Mouse (Mus musculus): ENCODE data around the gene Kyat3. TPM values are rescaled to one million over a fixed set of nuclear protein-coding genes. Genes with fewer than 3 reads are reported as not detected.
A peak's percentile ranks its signal among the peaks of the same experiment; 100 is the strongest.

Gene Kyat3
- total and polyA plus RNA-seq, 3 experiments = 11.7 to 25.6 TPM; not detected in 1

GRCm38 (mm10) chr3:142764995-142765777 is 64.3 kb downstream of the Kyat3 start, which contains the start of gene Gtf2b (continued):
- TF ChIP-seq MAX (IDR thresholded peaks at IDR 0.05; ENCODE audit: low read length) (peak; percentile 80), MYB (IDR thresholded peaks at IDR 0.05; ENCODE audit: low read depth, low read length) (peak; percentile 48), POLR2AphosphoS2 (IDR thresholded peaks at IDR 0.05; ENCODE audit: low read length) (peak; percentile 94), ZKSCAN1 (IDR thresholded peaks at IDR 0.05; ENCODE audit: low read depth, low read length) (no peak)

GRCm38 (mm10) chr3:142765778-142766165 is 64.9 kb downstream of the Kyat3 start:
- Histone ChIP-seq H3K9me3 (replicated peaks; ENCODE audit: insufficient read depth, low read length) (no peaks in the 10 kb centered on the region), H3K27ac (ENCODE audit: control insufficient read depth, low read depth, low read length) (peak overlapping the region; percentile 83), H3K79me2 (ENCODE audit: control insufficient read depth, insufficient read depth, low read length, poor library complexity) (peaks cover 24% of the 10 kb centered on the region), H3K27me3 (ENCODE audit: control insufficient read depth in 1 of 2, insufficient read depth in 2 of 2, low read length in 2 of 2) (no peaks in the 10 kb centered on the region), H3K36me3 (ENCODE audit: control insufficient read depth in 1 of 2, insufficient read depth in 2 of 2, low read length in 2 of 2) (peaks cover 0 to 34% of the 10 kb centered on the region in 2 experiments; a peak in 2 of 4 replicates), H3K9ac (ENCODE audit: control insufficient read depth, low read depth, low read length, poor library complexity, severe bottlenecking) (peak overlapping the region; percentile 95), H3K4me3 (ENCODE audit: control insufficient read depth in 1 of 2, insufficient read depth in 1 of 2, low read depth in 2 of 2, low read length in 2 of 2) (peak overlapping the region; percentile 77 to 78), H3K4me1 (ENCODE audit: control insufficient read depth in 1 of 2, insufficient read depth in 2 of 2, low read length in 2 of 2) (peaks cover 5 to 23% of the 10 kb centered on the region in 2 experiments; a peak in 3 of 4 replicates)
- DNase-seq (ENCODE audit: low read depth, low spot score) = peak; percentile 62
- peak; percentile 36; the same call in 1 of the 2 replicates for TF ChIP-seq GATA1 (IDR thresholded peaks at IDR 0.05; ENCODE audit: low read depth, low read length)
- TF ChIP-seq ZNF384 (IDR thresholded peaks at IDR 0.05; ENCODE audit: low read depth, low read length) = peak; percentile 71
- TF ChIP-seq TBP (IDR thresholded peaks at IDR 0.05; ENCODE audit: low read depth, low read length) = no peak
- peak; percentile 27; the same call in 1 of the 2 replicates for TF ChIP-seq RCOR1 (IDR thresholded peaks at IDR 0.05; ENCODE audit: low read depth, low read length)
- peak; percentile 41 for TF ChIP-seq MXI1 (IDR thresholded peaks at IDR 0.05; ENCODE audit: low read depth, low read length)
- peak; percentile 45 to 62; a peak in 3 of 4 replicates for TF ChIP-seq EP300 (IDR thresholded peaks at IDR 0.05; ENCODE audit: low read depth in 1 of 2, low read length in 2 of 2)
- no peak for TF ChIP-seq ZMIZ1 (IDR thresholded peaks at IDR 0.05; ENCODE audit: low read depth, low read length)
- TF ChIP-seq SMC3 (IDR thresholded peaks at IDR 0.05; ENCODE audit: low read depth, low read length) = no peak
- peak; percentile 55; the same call in 1 of the 2 replicates for TF ChIP-seq TCF12 (IDR thresholded peaks at IDR 0.05; ENCODE audit: low read depth, low read length)
- no peak for TF ChIP-seq JUND (IDR thresholded peaks at IDR 0.05; ENCODE audit: low read depth, low read length)
- TF ChIP-seq POLR2A (IDR thresholded peaks at IDR 0.05; ENCODE audit: control insufficient read depth in 1 of 2, insufficient read depth in 1 of 2, low read depth in 1 of 2, low read length in 2 of 2, poor library complexity in 1 of 2) = no peak
- TF ChIP-seq KAT2A (conservative IDR thresholded peaks at IDR 0.05; ENCODE audit: low read depth, low read length) = no peak
- TF ChIP-seq CHD2 (IDR thresholded peaks at IDR 0.05; ENCODE audit: low read length) = no peak
- TF ChIP-seq RAD21 (IDR thresholded peaks at IDR 0.05; ENCODE audit: low read depth, low read length) = no peak
- no peak for TF ChIP-seq CTCF (IDR thresholded peaks at IDR 0.05 in 2 of 3, conservative IDR thresholded peaks at IDR 0.05 in 1 of 3; ENCODE audit: control insufficient read depth in 1 of 3, insufficient read depth in 1 of 3, low read depth in 2 of 3, low read length in 3 of 3, poor library complexity in 1 of 3, severe bottlenecking in 1 of 3)
- no peak for TF ChIP-seq NRF1 (IDR thresholded peaks at IDR 0.05; ENCODE audit: insufficient read depth, low read depth, low read length, poor library complexity, severe bottlenecking)
- TF ChIP-seq NELFE (IDR thresholded peaks at IDR 0.05; ENCODE audit: low read depth, low read length) = no peak
- TF ChIP-seq BHLHE40 (IDR thresholded peaks at IDR 0.05; ENCODE audit: borderline replicate concordance, low read depth, low read length) = peak; percentile 24; the same call in 1 of the 2 replicates
- no peak for TF ChIP-seq POLR2AphosphoS2 (IDR thresholded peaks at IDR 0.05; ENCODE audit: low read length)
- TF ChIP-seq MYC (IDR thresholded peaks at IDR 0.05; ENCODE audit: low read depth, low read length) = no peak
- no peak for TF ChIP-seq USF1 (IDR thresholded peaks at IDR 0.05; ENCODE audit: low read depth, low read length)
- TF ChIP-seq MAFK (IDR thresholded peaks at IDR 0.05; ENCODE audit: borderline replicate concordance, low read depth, low read length) = no peak
- TF ChIP-seq SIN3A (IDR thresholded peaks at IDR 0.05; ENCODE audit: low read length) = peak; percentile 13; the same call in 1 of the 2 replicates
- no peak for TF ChIP-seq HCFC1 (IDR thresholded peaks at IDR 0.05; ENCODE audit: low read depth, low read length)
- TF ChIP-seq ETS1 (IDR thresholded peaks at IDR 0.05; ENCODE audit: low read depth, low read length) = peak; percentile 71; the same call in 1 of the 2 replicates
- no peak for TF ChIP-seq USF2 (IDR thresholded peaks at IDR 0.05; ENCODE audit: borderline replicate concordance in 1 of 2, insufficient read depth in 1 of 2, low read depth in 1 of 2, low read length in 2 of 2)
- TF ChIP-seq ELF1 (IDR thresholded peaks at IDR 0.05; ENCODE audit: low read depth, low read length) = no peak
- peak; percentile 29; the same call in 1 of the 2 replicates for TF ChIP-seq MAX (IDR thresholded peaks at IDR 0.05; ENCODE audit: low read length)
- TF ChIP-seq UBTF (IDR thresholded peaks at IDR 0.05; ENCODE audit: borderline replicate concordance, insufficient read depth, low read depth, low read length) = no peak
- TF ChIP-seq MAZ (IDR thresholded peaks at IDR 0.05; ENCODE audit: low read depth, low read length) = no peak
- no peak for TF ChIP-seq E2F4 (IDR thresholded peaks at IDR 0.05; ENCODE audit: borderline replicate concordance, low read depth, low read length)
- no peak for TF ChIP-seq GABPA (IDR thresholded peaks at IDR 0.05; ENCODE audit: low read depth, low read length)

All from MEL (cell line).